Mouse (Mus musculus): ENCODE measurements around the gene Chst3. TPM values are rescaled to one million over a fixed set of nuclear protein-coding genes. Genes with fewer than 3 reads are reported as not detected.
A peak's percentile ranks its signal among the peaks of the same experiment; 100 is the strongest.
"Not testable (repeated sequence)": the region's sequence is repeated elsewhere in the genome, so short reads cannot be mapped to it uniquely, and the experiment has no call there.

Gene Chst3
- polyA plus RNA-seq, 1 experiment from 2014 or later = 0.27 TPM

GRCm38 (mm10) chr10:60257261-60257825, 38.3 kb upstream of the Chst3 start:
- Histone ChIP-seq H3K9ac (ENCODE audit: low read depth, low read length) (no peak overlapping the region), H3K4me3 (ENCODE audit: low read depth, low read length) (no peak overlapping the region), H3K36me3 (ENCODE audit: control insufficient read depth, insufficient read depth) (no peaks in the 10 kb centered on the region), H3K4me1 (ENCODE audit: control insufficient read depth, low read depth, low read length) (peaks cover 12% of the 10 kb centered on the region), H3K9me3 (replicated peaks; ENCODE audit: control insufficient read depth, low read length) (no peaks in the 10 kb centered on the region), H3K27me3 (ENCODE audit: control insufficient read depth, insufficient read depth, low read depth, low read length) (no peaks in the 10 kb centered on the region), H3K4me2 (ENCODE audit: low read depth, low read length) (no peak overlapping the region), H3K27ac (ENCODE audit: low read length) (no peak overlapping the region)
- ATAC-seq (ENCODE audit: low read depth) = no peak
- 54% methylated on average over 16 of the region's 16 CpGs for WGBS (ENCODE audit: insufficient replicate concordance)

- peaks cover 9% of the 10 kb centered on the region for H3K4me1 ChIP-seq (ENCODE audit: control insufficient read depth, low read depth, low read length)
- H3K9ac ChIP-seq (ENCODE audit: low read depth, low read length) = no peak overlapping the region
- no peaks in the 10 kb centered on the region for H3K9me3 ChIP-seq (replicated peaks; ENCODE audit: control insufficient read depth, low read length)
- H3K36me3 ChIP-seq (ENCODE audit: control insufficient read depth, insufficient read depth) = no peaks in the 10 kb centered on the region
- 48% methylated on average over 6 of the region's 6 CpGs for WGBS (ENCODE audit: insufficient replicate concordance)
- ATAC-seq (ENCODE audit: low read depth) = no peak
- no peaks in the 10 kb centered on the region for H3K27me3 ChIP-seq (ENCODE audit: control insufficient read depth, insufficient read depth, low read depth, low read length)
- H3K4me2 ChIP-seq (ENCODE audit: low read depth, low read length) = no peak overlapping the region
- H3K4me3 ChIP-seq (ENCODE audit: low read depth, low read length) = no peak overlapping the region
- H3K27ac ChIP-seq (ENCODE audit: low read length) = no peak overlapping the region
Observed at GRCm38 (mm10) chr10:60256088-60256487, 37.0 kb upstream of the Chst3 start.

- 37% methylated on average over 4 of the region's 4 CpGs for WGBS (ENCODE audit: insufficient replicate concordance)
- Histone ChIP-seq H3K27ac (ENCODE audit: low read length) (no peak overlapping the region), H3K4me2 (ENCODE audit: low read depth, low read length) (no peak overlapping the region), H3K4me3 (ENCODE audit: low read depth, low read length) (no peak overlapping the region), H3K36me3 (ENCODE audit: control insufficient read depth, insufficient read depth) (no peaks in the 10 kb centered on the region), H3K27me3 (ENCODE audit: control insufficient read depth, insufficient read depth, low read depth, low read length) (no peaks in the 10 kb centered on the region), H3K9me3 (replicated peaks; ENCODE audit: control insufficient read depth, low read length) (no peaks in the 10 kb centered on the region), H3K4me1 (ENCODE audit: control insufficient read depth, low read depth, low read length) (peaks cover 9% of the 10 kb centered on the region), H3K9ac (ENCODE audit: low read depth, low read length) (no peak overlapping the region)
- peak; percentile 59 for ATAC-seq (ENCODE audit: low read depth)
Observed at GRCm38 (mm10) chr10:60252606-60253005, 33.5 kb upstream of the Chst3 start.

- Histone ChIP-seq H3K4me1 (ENCODE audit: control insufficient read depth, low read depth, low read length) (peaks cover 9% of the 10 kb centered on the region), H3K4me2 (ENCODE audit: low read depth, low read length) (no peak overlapping the region), H3K27me3 (ENCODE audit: control insufficient read depth, insufficient read depth, low read depth, low read length) (no peaks in the 10 kb centered on the region), H3K4me3 (ENCODE audit: low read depth, low read length) (no peak overlapping the region), H3K9ac (ENCODE audit: low read depth, low read length) (no peak overlapping the region), H3K9me3 (replicated peaks; ENCODE audit: control insufficient read depth, low read length) (no peaks in the 10 kb centered on the region), H3K27ac (ENCODE audit: low read length) (no peak overlapping the region), H3K36me3 (ENCODE audit: control insufficient read depth, insufficient read depth) (no peaks in the 10 kb centered on the region)
- WGBS (ENCODE audit: insufficient replicate concordance) = 59% methylated on average over 4 of the region's 4 CpGs
- ATAC-seq (ENCODE audit: low read depth) = no peak
Observed at GRCm38 (mm10) chr10:60252187-60252586, 33.1 kb upstream of the Chst3 start.

GRCm38 (mm10) chr10:60250426-60250965, 31.4 kb upstream of the Chst3 start:
- ATAC-seq (ENCODE audit: low read depth) = no peak
- WGBS (ENCODE audit: insufficient replicate concordance) = 70% methylated on average over 13 of the region's 13 CpGs

GRCm38 (mm10) chr10:60248345-60248744, 29.3 kb upstream of the Chst3 start:
- H3K4me1 ChIP-seq (ENCODE audit: control insufficient read depth, low read depth, low read length); ATAC-seq (ENCODE audit: low read depth); H3K27me3 ChIP-seq (ENCODE audit: control insufficient read depth, insufficient read depth, low read depth, low read length); H3K4me2 ChIP-seq (ENCODE audit: low read depth, low read length); H3K9ac ChIP-seq (ENCODE audit: low read depth, low read length); H3K36me3 ChIP-seq (ENCODE audit: control insufficient read depth, insufficient read depth); H3K4me3 ChIP-seq (ENCODE audit: low read depth, low read length); H3K9me3 ChIP-seq (replicated peaks; ENCODE audit: control insufficient read depth, low read length); H3K27ac ChIP-seq (ENCODE audit: low read length): not testable (repeated sequence)
- 45% methylated on average over 3 of the region's 3 CpGs for WGBS (ENCODE audit: insufficient replicate concordance)

More at GRCm38 (mm10) chr10:60250426-60250965, 31.4 kb upstream of the Chst3 start:
- Histone ChIP-seq H3K4me2 (ENCODE audit: low read depth, low read length) (no peak overlapping the region), H3K27me3 (ENCODE audit: control insufficient read depth, insufficient read depth, low read depth, low read length) (no peaks in the 10 kb centered on the region), H3K36me3 (ENCODE audit: control insufficient read depth, insufficient read depth) (no peaks in the 10 kb centered on the region), H3K9ac (ENCODE audit: low read depth, low read length) (no peak overlapping the region), H3K4me3 (ENCODE audit: low read depth, low read length) (no peak overlapping the region), H3K4me1 (ENCODE audit: control insufficient read depth, low read depth, low read length) (no peaks in the 10 kb centered on the region; the same call in none of the 2 replicates), H3K27ac (ENCODE audit: low read length) (no peak overlapping the region), H3K9me3 (replicated peaks; ENCODE audit: control insufficient read depth, low read length) (no peaks in the 10 kb centered on the region)

GRCm38 (mm10) chr10:60246519-60246918, 27.5 kb upstream of the Chst3 start:
- H3K27me3 ChIP-seq (ENCODE audit: control insufficient read depth, insufficient read depth, low read depth, low read length) = no peaks in the 10 kb centered on the region
- H3K4me1 ChIP-seq (ENCODE audit: control insufficient read depth, low read depth, low read length) = no peaks in the 10 kb centered on the region
- no peaks in the 10 kb centered on the region for H3K9me3 ChIP-seq (replicated peaks; ENCODE audit: control insufficient read depth, low read length)
- no peak overlapping the region for H3K27ac ChIP-seq (ENCODE audit: low read length)
- H3K4me3 ChIP-seq (ENCODE audit: low read depth, low read length) = no peak overlapping the region
- H3K4me2 ChIP-seq (ENCODE audit: low read depth, low read length) = no peak overlapping the region
- WGBS (ENCODE audit: insufficient replicate concordance) = 39% methylated on average over 5 of the region's 5 CpGs
- no peak for ATAC-seq (ENCODE audit: low read depth)
- H3K36me3 ChIP-seq (ENCODE audit: control insufficient read depth, insufficient read depth) = no peaks in the 10 kb centered on the region
- H3K9ac ChIP-seq (ENCODE audit: low read depth, low read length) = no peak overlapping the region

GRCm38 (mm10) chr10:60245635-60246034, 26.6 kb upstream of the Chst3 start:
- no peaks in the 10 kb centered on the region for H3K4me1 ChIP-seq (ENCODE audit: control insufficient read depth, low read depth, low read length)
- no peak overlapping the region for H3K27ac ChIP-seq (ENCODE audit: low read length)
- no peaks in the 10 kb centered on the region for H3K27me3 ChIP-seq (ENCODE audit: control insufficient read depth, insufficient read depth, low read depth, low read length)
- H3K36me3 ChIP-seq (ENCODE audit: control insufficient read depth, insufficient read depth) = no peaks in the 10 kb centered on the region
- H3K9me3 ChIP-seq (replicated peaks; ENCODE audit: control insufficient read depth, low read length) = no peaks in the 10 kb centered on the region
- no peak overlapping the region for H3K4me3 ChIP-seq (ENCODE audit: low read depth, low read length)
- no peak overlapping the region for H3K9ac ChIP-seq (ENCODE audit: low read depth, low read length)
- no peak for ATAC-seq (ENCODE audit: low read depth)
- no peak overlapping the region for H3K4me2 ChIP-seq (ENCODE audit: low read depth, low read length)
- WGBS (ENCODE audit: insufficient replicate concordance) = 65% methylated on average over 7 of the region's 7 CpGs

GRCm38 (mm10) chr10:60245041-60245440, 26.0 kb upstream of the Chst3 start:
- WGBS (ENCODE audit: insufficient replicate concordance) = under 1% methylated on average over 8 of the region's 8 CpGs
- no peaks in the 10 kb centered on the region for H3K9me3 ChIP-seq (replicated peaks; ENCODE audit: control insufficient read depth, low read length)
- no peak overlapping the region for H3K4me2 ChIP-seq (ENCODE audit: low read depth, low read length)
- ATAC-seq (ENCODE audit: low read depth) = peak; percentile 13; the same call in 1 of the 2 replicates
- H3K4me1 ChIP-seq (ENCODE audit: control insufficient read depth, low read depth, low read length) = no peaks in the 10 kb centered on the region
- H3K27me3 ChIP-seq (ENCODE audit: control insufficient read depth, insufficient read depth, low read depth, low read length) = no peaks in the 10 kb centered on the region
- no peak overlapping the region for H3K9ac ChIP-seq (ENCODE audit: low read depth, low read length)
- no peak overlapping the region for H3K27ac ChIP-seq (ENCODE audit: low read length)
- H3K36me3 ChIP-seq (ENCODE audit: control insufficient read depth, insufficient read depth) = no peaks in the 10 kb centered on the region
- no peak overlapping the region for H3K4me3 ChIP-seq (ENCODE audit: low read depth, low read length)
